Mouse (Mus musculus) embryonic facial prominence, embryonic 11.5 days (tissue): Measurements from ENCODE around the gene Traf7. TPM values are rescaled to one million over a fixed set of nuclear protein-coding genes. Genes with fewer than 3 reads are reported as not detected.
A peak's percentile ranks its signal among the peaks of the same experiment; 100 is the strongest.

ENCODE experiments used
- ATAC-seq: fragments of 200-750 bp; cut with Nextera tagmentation; replicated peaks from 2 replicates; pipeline ENCODE4 v1.8.0; 2017; ENCODE audit warnings: low read depth; ENCODE audit not compliant: insufficient number of reproducible peaks, low FRiP score, low TSS enrichment
- DNase-seq: peaks from one replicate; pipeline ENCODE4 v3.0.0-alpha.2; 2015; ENCODE audit warnings: low spot score
- H3K27ac ChIP-seq: fragments of 300-500 bp; sonication (generic); replicated peaks from 2 replicates; pipeline ENCODE4 v1.5.1; 2014; ENCODE audit warnings: mild to moderate bottlenecking, low read depth, low read length, control low read depth
- H3K27me3 ChIP-seq: fragments of 300-500 bp; sonication (generic); 2 replicates; pipeline ENCODE4 v1.6.1; 2014; ENCODE audit warnings: mild to moderate bottlenecking, low read length, moderate library complexity, mixed read lengths; ENCODE audit not compliant: control insufficient read depth, insufficient read depth
- H3K36me3 ChIP-seq: fragments of 300-500 bp; sonication (generic); replicated peaks from 2 replicates; pipeline ENCODE4 v1.6.1; 2014; ENCODE audit warnings: low read depth, mild to moderate bottlenecking, low read length, moderate library complexity, mixed read lengths; ENCODE audit not compliant: control insufficient read depth, insufficient read depth
- H3K4me1 ChIP-seq: fragments of 300-500 bp; sonication (generic); 2 replicates; pipeline ENCODE4 v1.6.1; 2014; ENCODE audit warnings: low read length, mixed read lengths; ENCODE audit not compliant: control insufficient read depth, insufficient read depth
- H3K4me2 ChIP-seq: fragments of 300-500 bp; sonication (generic); 2 replicates; pipeline ENCODE4 v1.6.1; 2014; ENCODE audit warnings: low read depth, mild to moderate bottlenecking, control low read depth, low read length, moderate library complexity
- H3K4me3 ChIP-seq: fragments of 300-500 bp; sonication (generic); 2 replicates; pipeline ENCODE4 v1.5.1; 2014; ENCODE audit warnings: low read depth, low read length, control low read depth
- H3K9ac ChIP-seq: fragments of 300-500 bp; sonication (generic); replicated peaks from 2 replicates; pipeline ENCODE4 v1.6.1; 2014; ENCODE audit warnings: mild to moderate bottlenecking, control low read depth, low read length
- H3K9me3 ChIP-seq: fragments of 300-500 bp; sonication (generic); replicated peaks from 2 replicates; pipeline ENCODE4 v1.6.1; 2016; ENCODE audit warnings: mild to moderate bottlenecking, low read length, inconsistent platforms, mixed read lengths; ENCODE audit not compliant: control insufficient read depth
- WGBS: fragments of 180-500 bp; shearing (Covaris S2); extraction: QIAGEN DNeasy Blood & Tissue Kit; methylation state at CpG from one replicate; pipeline ENCODE4 v1.1.7; 2014; 5-methylcytosine and 5-hydroxymethylcytosine counted together
- polyA plus RNA-seq: library from polyadenylated mRNA; unstranded; fragments of >200 nt; fragmentation: Nextera tagmentation; extraction: Ambion mirVana; gene quantifications from 2 replicates; pipeline ENCODE4 v1.2.1, GENCODE M21; 2014

Gene Traf7
- polyA plus RNA-seq, 1 experiment from 2014 or later: 86.1 TPM

DNA sequence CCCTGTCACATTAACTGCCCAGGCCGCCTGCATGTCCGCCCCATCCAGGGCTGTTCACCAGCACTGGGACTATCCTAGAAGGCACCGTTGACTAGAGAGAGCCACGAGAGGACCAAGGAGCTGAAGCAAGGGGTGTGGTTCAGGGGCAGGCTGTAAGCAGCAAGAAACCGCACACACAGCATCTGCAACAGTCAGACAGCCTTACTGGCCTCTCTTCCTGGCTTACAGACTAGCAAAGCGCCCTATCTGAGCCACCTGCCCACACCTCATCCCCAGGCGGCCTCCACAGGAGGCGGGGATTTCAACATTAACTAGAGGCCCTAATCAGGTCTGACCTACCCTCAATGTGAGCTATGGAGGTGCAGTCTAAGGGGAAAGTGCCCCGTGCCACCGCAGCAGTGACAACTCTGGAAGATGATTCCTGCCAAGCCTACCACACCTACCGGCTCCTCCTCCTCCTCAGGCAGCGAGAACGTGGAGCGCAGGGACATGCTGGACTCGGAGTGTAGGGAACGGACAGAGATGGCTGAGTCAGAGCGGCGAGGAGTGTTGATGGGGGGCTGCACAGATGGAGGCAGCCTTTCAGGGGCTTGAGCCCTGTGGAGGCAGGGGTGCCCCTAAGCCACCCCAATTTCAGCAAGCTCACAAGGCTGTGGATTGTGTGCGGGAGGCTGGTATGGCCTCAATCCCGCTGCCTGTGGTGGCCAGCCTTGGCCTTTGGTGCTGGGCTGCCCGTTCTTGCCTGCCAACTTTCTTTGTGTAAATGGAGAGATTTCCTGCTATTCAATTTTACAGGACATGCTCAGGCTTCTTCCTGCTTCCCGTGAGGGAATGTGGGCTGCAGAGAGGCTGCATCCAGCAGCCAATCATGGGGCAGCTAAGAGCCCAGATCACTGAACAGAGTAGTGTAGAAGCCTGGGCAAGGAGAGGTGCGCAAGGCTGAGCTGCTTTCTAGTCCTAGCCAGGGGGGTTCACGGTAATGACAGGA lies 13.2 kb downstream of the Traf7 start:
- Histone ChIP-seq H3K4me1 (no peaks in the 10 kb centered on the region), H3K36me3 (peaks cover 7% of the 10 kb centered on the region), H3K4me2 (no peak overlapping the region), H3K27ac (no peak overlapping the region), H3K9ac (no peak overlapping the region), H3K9me3 (no peaks in the 10 kb centered on the region), H3K4me3 (no peak overlapping the region), H3K27me3 (no peaks in the 10 kb centered on the region)
- ATAC-seq: no peak
- no peak for DNase-seq
- WGBS: 89% methylated on average over 24 of the region's 24 CpGs

- H3K9ac ChIP-seq: no peak overlapping the region
- no peak overlapping the region for H3K4me2 ChIP-seq
- ATAC-seq (no peak), DNase-seq (peak; percentile 56)
- H3K27me3 ChIP-seq: no peaks in the 10 kb centered on the region
- H3K9me3 ChIP-seq: no peaks in the 10 kb centered on the region
- H3K27ac ChIP-seq: no peak overlapping the region
- no peaks in the 10 kb centered on the region for H3K4me1 ChIP-seq
- H3K36me3 ChIP-seq: peaks cover 13% of the 10 kb centered on the region
- no peak overlapping the region for H3K4me3 ChIP-seq
- 58% methylated on average over 5 of the region's 5 CpGs for WGBS
Measured at GRCm38 (mm10) chr17:24513609-24514008, 14.1 kb downstream of the Traf7 start.

DNA sequence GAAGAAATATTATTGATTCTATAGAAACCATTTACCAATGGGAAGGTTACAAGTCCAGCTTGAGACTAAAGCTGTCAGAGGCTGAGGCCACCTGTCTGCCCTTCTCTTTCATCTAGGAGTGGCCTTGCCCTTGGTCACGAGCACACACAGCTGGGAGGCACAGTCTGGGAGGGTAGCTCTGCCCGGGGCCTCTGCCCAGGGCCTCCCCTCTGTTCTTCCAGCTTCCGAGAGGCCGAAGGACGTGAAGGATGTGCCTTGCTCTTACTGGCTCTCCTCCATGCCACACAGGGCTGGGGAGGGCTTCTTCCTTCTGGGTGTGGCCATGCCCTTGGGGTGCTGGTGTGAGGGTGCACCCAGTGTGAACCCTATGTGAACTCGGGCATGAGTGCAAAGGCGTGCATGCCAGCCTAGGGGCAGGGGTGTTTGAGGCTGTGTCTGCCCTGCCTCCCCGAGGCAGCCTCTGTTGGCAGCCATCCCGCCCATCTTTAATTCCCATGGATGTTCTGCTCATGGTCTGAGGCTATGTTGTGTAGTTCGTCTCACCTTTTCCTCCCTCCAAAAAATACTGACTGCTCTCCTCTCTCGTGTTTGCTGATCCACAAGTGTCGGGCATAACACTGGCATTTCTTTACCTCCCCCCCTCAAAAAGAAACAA lies 19.8 kb downstream of the Traf7 start:
- ATAC-seq (no peak), DNase-seq (no peak)
- no peak overlapping the region for H3K4me3 ChIP-seq
- no peak overlapping the region for H3K27ac ChIP-seq
- WGBS: 84% methylated on average over 12 of the region's 12 CpGs
- no peaks in the 10 kb centered on the region for H3K9me3 ChIP-seq
- no peak overlapping the region for H3K9ac ChIP-seq
- no peak overlapping the region for H3K4me2 ChIP-seq
- 0 out of 2 replicates have a peak, but pooled peaks cover 2% of the 10 kb centered on the region for H3K4me1 ChIP-seq
- peaks cover 20% of the 10 kb centered on the region for H3K36me3 ChIP-seq
- H3K27me3 ChIP-seq: no peaks in the 10 kb centered on the region

DNA sequence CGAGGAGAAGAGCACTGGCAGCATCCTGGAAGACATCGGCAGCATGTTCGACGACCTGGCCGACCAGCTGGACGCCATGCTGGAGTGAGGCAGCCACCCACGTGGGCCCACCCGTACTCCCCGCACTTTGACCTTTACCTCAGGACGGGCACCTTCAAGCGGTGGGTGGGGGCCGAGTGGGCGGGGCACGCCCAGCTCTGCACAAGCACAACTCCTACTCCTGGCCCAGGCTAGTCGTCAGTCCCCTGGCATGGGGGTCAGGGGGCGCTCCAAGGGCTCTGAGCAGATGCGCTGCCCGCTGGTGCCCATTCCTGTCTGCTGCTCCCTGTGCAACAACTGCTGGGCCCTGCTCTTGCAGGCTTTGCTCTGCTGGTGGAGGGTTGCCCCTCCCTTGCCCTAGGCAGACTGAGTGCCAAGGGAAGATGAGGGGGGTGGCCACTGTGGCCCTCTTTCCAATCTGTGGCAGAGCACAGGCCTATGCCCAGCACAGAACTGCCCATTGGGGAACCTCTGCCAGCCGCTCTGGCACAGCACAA lies 20.5 kb downstream of the Traf7 start:
- Histone ChIP-seq H3K9me3 (no peaks in the 10 kb centered on the region), H3K27ac (no peak overlapping the region), H3K4me1 (0 out of 2 replicates have a peak, but pooled peaks cover 2% of the 10 kb centered on the region), H3K4me3 (no peak overlapping the region), H3K36me3 (peaks cover 20% of the 10 kb centered on the region), H3K4me2 (no peak overlapping the region; the same call in 1 of the 2 replicates), H3K9ac (no peak overlapping the region; the same call in 1 of the 2 replicates), H3K27me3 (no peaks in the 10 kb centered on the region)
- 45% methylated on average over 19 of the region's 19 CpGs for WGBS
- ATAC-seq (no peak), DNase-seq (no peak)

DNA sequence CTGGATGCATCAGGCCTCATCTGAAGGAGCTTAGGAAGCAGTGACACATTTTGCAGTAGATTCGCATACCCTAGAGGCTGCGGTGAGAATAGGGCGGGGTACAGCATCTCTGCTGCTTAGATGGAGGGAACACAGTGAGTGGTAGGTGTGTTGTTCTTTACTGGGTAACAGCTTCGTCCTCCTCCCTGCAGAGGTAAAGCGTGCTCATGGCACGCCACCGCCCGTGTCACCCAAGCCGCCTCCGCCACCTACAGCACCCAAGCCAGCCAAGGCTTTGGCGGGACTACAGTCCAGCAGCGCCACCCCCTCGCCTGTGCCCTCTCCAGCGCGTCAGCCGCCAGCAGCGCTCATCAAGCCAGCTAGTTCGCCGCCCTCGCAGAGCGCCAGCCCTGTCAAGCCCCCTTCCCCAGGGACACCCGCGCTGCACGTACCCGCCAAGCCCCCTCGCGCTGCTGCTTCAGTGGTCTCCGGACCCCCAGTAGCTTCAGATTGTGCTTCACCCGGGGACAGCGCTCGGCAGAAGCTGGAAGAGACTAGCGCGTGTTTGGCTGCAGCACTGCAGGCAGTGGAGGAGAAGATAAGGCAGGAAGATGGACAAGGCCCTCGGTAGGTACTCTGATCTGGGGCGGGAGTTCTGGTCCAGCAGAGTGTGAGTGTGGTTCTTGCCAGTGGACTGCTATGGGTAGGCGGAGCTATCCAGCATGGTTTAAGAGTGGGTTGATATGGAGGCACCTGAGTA lies 21.2 kb downstream of the Traf7 start:
- Histone ChIP-seq H3K4me3 (no peak overlapping the region; the same call in 1 of the 2 replicates), H3K9me3 (no peaks in the 10 kb centered on the region), H3K27me3 (no peaks in the 10 kb centered on the region), H3K4me2 (peak overlapping the region; percentile 29), H3K36me3 (peaks cover 14% of the 10 kb centered on the region), H3K9ac (no peak overlapping the region), H3K27ac (no peak overlapping the region), H3K4me1 (0 out of 2 replicates have a peak, but pooled peaks cover 2% of the 10 kb centered on the region)
- DNase-seq (no peak), ATAC-seq (no peak)
- WGBS: 27% methylated on average over 36 of the region's 36 CpGs

GRCm38 (mm10) chr17:24505286-24505955 lies 22.3 kb downstream of the Traf7 start:
- Histone ChIP-seq H3K36me3 (peaks cover 14% of the 10 kb centered on the region), H3K4me3 (no peak overlapping the region), H3K27me3 (no peaks in the 10 kb centered on the region)

DNA sequence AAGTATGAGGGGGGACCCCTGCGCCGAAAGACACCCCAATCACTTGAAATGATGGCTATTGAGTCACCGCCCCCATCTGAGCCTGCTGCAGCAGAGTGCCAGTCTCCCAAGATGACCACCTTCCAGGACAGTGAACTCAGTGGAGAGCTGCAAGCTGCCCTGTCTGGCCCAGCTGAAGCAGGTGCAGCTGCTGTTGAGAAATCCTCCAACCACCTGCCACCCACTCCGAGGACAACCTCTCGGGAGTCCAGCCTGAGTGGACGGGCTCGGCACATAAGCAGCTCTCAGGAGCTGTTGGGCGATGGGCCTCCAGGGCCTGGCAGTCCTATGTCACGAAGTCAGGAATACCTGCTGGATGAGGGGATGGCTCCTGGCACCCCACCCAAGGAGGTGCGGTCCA lies 23.7 kb downstream of the Traf7 start:
- Histone ChIP-seq H3K4me1 (0 out of 2 replicates have a peak, but pooled peaks cover 2% of the 10 kb centered on the region), H3K4me3 (no peak overlapping the region), H3K9me3 (no peaks in the 10 kb centered on the region), H3K27ac (no peak overlapping the region), H3K36me3 (peaks cover 10% of the 10 kb centered on the region), H3K9ac (no peak overlapping the region), H3K4me2 (no peak overlapping the region), H3K27me3 (no peaks in the 10 kb centered on the region)
- DNase-seq (no peak), ATAC-seq (no peak)
- WGBS: 91% methylated on average over 10 of the region's 10 CpGs

More at GRCm38 (mm10) chr17:24505286-24505955, 22.3 kb downstream of the Traf7 start:
- Histone ChIP-seq H3K4me1 (0 out of 2 replicates have a peak, but pooled peaks cover 2% of the 10 kb centered on the region), H3K4me2 (no peak overlapping the region), H3K27ac (no peak overlapping the region), H3K9ac (no peak overlapping the region), H3K9me3 (no peaks in the 10 kb centered on the region)
- ATAC-seq (no peak), DNase-seq (no peak)
- 90% methylated on average over 30 of the region's 30 CpGs for WGBS
